Mouse (Mus musculus) duodenum, adult 2 months (tissue): ENCODE results near the gene Gm10985. TPM values are rescaled to one million over a fixed set of nuclear protein-coding genes. Genes with fewer than 3 reads are reported as not detected.

Source experiments
- polyA plus RNA-seq: library from polyadenylated mRNA; depleted of rRNA; stranded (reverse); fragments of >200 nt; gene quantifications from 2 replicates; pipeline ENCODE4 v1.2.3, GENCODE M21; 2012; ENCODE audit warnings: low replicate concordance; rRNA removed

Gene Gm10985
- polyA plus RNA-seq: not detected in 2 replicates

DNA sequence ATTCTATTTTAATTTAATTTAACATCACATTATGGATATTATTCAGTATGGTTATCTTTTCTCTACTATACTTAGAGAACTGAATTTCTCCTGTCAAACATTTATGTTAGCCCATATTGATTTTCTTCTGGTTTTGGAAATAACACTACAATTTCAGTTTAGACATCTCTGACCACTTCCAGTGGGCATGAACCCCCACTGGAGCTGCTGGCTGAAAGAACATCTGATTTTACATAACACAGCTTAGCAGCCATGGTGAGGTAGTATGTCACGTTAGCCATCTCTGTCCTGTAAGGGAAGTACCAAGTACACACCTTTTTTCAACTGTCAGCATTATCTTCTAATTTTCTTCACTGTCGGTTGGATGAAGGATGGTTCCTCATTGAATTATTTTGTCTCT is at the start of gene Gm10985:
TSS of gene Gm10985 (plus strand) at position 301 of the 400 bp plus-strand sequence.

DNA sequence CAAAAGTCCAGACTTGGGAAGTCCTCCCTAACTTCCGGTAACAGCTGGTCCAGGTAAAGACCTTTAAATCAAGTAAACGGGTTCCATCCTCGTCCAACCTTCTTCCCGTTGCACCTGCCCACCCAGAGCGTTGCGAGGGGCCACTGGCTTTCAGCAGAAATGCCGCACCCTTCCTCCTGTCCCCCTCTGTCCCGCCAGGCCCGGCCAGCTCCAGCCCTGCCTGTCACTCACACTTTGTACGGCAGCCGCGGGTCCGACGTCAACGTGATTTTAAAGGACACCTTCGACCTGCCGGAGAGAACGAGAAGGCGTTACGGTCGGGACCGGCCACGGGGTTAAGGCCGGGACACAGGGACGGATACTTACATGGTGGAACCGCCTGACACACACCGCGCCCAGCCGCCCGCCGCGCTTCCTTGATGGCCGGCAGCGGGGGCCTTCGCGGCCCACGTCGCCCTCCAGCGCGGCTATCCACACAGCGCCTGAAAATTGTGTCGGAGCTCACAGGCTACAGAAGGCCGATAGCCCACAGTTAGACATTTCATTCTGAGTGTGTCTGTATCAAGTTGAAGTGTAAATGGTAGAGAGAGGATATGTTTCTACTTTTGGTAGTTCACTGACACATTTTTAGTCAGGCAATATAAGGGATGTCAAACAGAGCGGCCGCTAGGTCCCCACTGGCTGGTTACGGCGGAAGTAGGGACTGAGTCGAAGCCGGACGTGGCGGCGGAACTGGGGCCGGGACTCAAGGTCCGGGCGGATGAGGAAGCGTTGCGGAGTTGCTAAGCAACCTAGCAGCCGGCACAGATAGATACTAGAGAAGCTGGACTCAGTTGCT is 18.7 kb downstream of the Gm10985 start, which contains the start of gene Ufm1:
TSS of gene Ufm1 (minus strand) at position 448 of the 838 bp plus-strand sequence.

Other genes starting within 250 kb of the Gm10985 start
- 0.62 and 1.3 TPM in 2 replicates for gene Frem2, start 187.7 kb upstream of the Gm10985 start, polyA plus RNA-seq
- gene Ufm1, start 18.7 kb downstream of the Gm10985 start, polyA plus RNA-seq: 1.5 TPM in 2 replicates